Mouse (Mus musculus) cerebral cortex, adult 2 months (tissue): ENCODE results near the gene Vac14.

Source experiments
- WGBS: fragments of 180-500 bp; shearing (Covaris S2); methylation state at CpG from one replicate; pipeline ENCODE4 v1.1.7; 2018; 5-methylcytosine and 5-hydroxymethylcytosine counted together

Vac14 gene

GRCm38 (mm10) chr8:110618391-110619207 lies at the start of gene Vac14:
Gene Vac14, plus strand, starts transcription at chr8:110618585.
- under 1% methylated on average over 67 of the region's 67 CpGs for WGBS

GRCm38 (mm10) chr8:110592641-110593040 lies 25.7 kb upstream of the Vac14 start:
- WGBS = 81% methylated on average over 9 of the region's 9 CpGs

GRCm38 (mm10) chr8:110594164-110594563 lies 24.2 kb upstream of the Vac14 start:
- 86% methylated on average over 6 of the region's 6 CpGs for WGBS

GRCm38 (mm10) chr8:110604556-110604955 lies 13.8 kb upstream of the Vac14 start:
- WGBS = 10% methylated on average over 1 of the region's 1 CpGs

GRCm38 (mm10) chr8:110605401-110606015 lies 12.9 kb upstream of the Vac14 start:
- WGBS = 70% methylated on average over 6 of the region's 6 CpGs

GRCm38 (mm10) chr8:110615730-110616129 lies 2.7 kb upstream of the Vac14 start:
- WGBS = 84% methylated on average over 3 of the region's 3 CpGs

GRCm38 (mm10) chr8:110617801-110618358 lies 505 bp upstream of the Vac14 start:
- WGBS = 18% methylated on average over 14 of the region's 14 CpGs

- WGBS = 15% methylated on average over 8 of the region's 8 CpGs
Observed at GRCm38 (mm10) chr8:110619208-110619574, 806 bp downstream of the Vac14 start.

GRCm38 (mm10) chr8:110619919-110620318 lies 1.5 kb downstream of the Vac14 start:
- WGBS = 76% methylated on average over 5 of the region's 5 CpGs

GRCm38 (mm10) chr8:110626431-110626830 lies 8.0 kb downstream of the Vac14 start:
- WGBS = 56% methylated on average over 4 of the region's 4 CpGs

GRCm38 (mm10) chr8:110629245-110630063 lies 11.1 kb downstream of the Vac14 start:
- 59% methylated on average over 9 of the region's 9 CpGs for WGBS

GRCm38 (mm10) chr8:110630079-110630478 lies 11.7 kb downstream of the Vac14 start:
- 67% methylated on average over 3 of the region's 3 CpGs for WGBS

GRCm38 (mm10) chr8:110630571-110631071 lies 12.2 kb downstream of the Vac14 start:
- 47% methylated on average over 8 of the region's 8 CpGs for WGBS

GRCm38 (mm10) chr8:110631201-110631600 lies 12.8 kb downstream of the Vac14 start:
- 85% methylated on average over 7 of the region's 7 CpGs for WGBS

- WGBS = 88% methylated on average over 3 of the region's 3 CpGs
Observed at GRCm38 (mm10) chr8:110633814-110634213, 15.4 kb downstream of the Vac14 start.

- WGBS = 87% methylated on average over 6 of the region's 6 CpGs
Observed at GRCm38 (mm10) chr8:110636182-110636581, 17.8 kb downstream of the Vac14 start.

GRCm38 (mm10) chr8:110642331-110642730 lies 23.9 kb downstream of the Vac14 start:
- 76% methylated on average over 5 of the region's 5 CpGs for WGBS

GRCm38 (mm10) chr8:110643177-110643576 lies 24.8 kb downstream of the Vac14 start:
- 76% methylated on average over 4 of the region's 4 CpGs for WGBS

- WGBS = 81% methylated on average over 4 of the region's 4 CpGs
Observed at GRCm38 (mm10) chr8:110644422-110644821, 26.0 kb downstream of the Vac14 start.

GRCm38 (mm10) chr8:110644901-110645300 lies 26.5 kb downstream of the Vac14 start:
- 95% methylated on average over 2 of the region's 2 CpGs for WGBS

GRCm38 (mm10) chr8:110645340-110645739 lies 27.0 kb downstream of the Vac14 start:
- WGBS = 92% methylated on average over 3 of the region's 3 CpGs

- WGBS = 22% methylated on average over 6 of the region's 6 CpGs
Observed at GRCm38 (mm10) chr8:110646064-110646463, 27.7 kb downstream of the Vac14 start.
